Mouse (Mus musculus) B cell, adult 62 days (primary cell): ENCODE data around the gene Upk1a. TPM values are rescaled to one million over a fixed set of nuclear protein-coding genes. Genes with fewer than 3 reads are reported as not detected.

ENCODE experiments used
- total RNA-seq: library from RNA; stranded (reverse); gene quantifications from 4 replicates; pipeline ENCODE4 v1.2.4, GENCODE M21; 2023

The Upk1a gene
- total RNA-seq: 0.70 TPM in 1 of 4 replicates, not detected in the others

GRCm38 (mm10) chr7:30612654-30613402 is at the start of gene Upk1a:
Gene Upk1a (minus strand): TSS chr7:30612847.

GRCm38 (mm10) chr7:30649591-30650540 is 37.2 kb upstream of the Upk1a start, which contains the start of gene Rbm42:
Gene Rbm42 (minus strand): TSS chr7:30650317.

GRCm38 (mm10) chr7:30635752-30636151 is 23.1 kb upstream of the Upk1a start, which contains the start of gene Etv2:
Gene Etv2 (minus strand): TSS chr7:30635852.

GRCm38 (mm10) chr7:30625530-30626384 is 13.1 kb upstream of the Upk1a start, which contains the start of gene Cox6b1:
Gene Cox6b1 (minus strand): TSS chr7:30626151.

GRCm38 (mm10) chr7:30598786-30599185 is 13.9 kb downstream of the Upk1a start, which contains the start of gene Zbtb32:
Gene Zbtb32 (minus strand): TSS chr7:30598909.

GRCm38 (mm10) chr7:30588676-30589434 is 23.8 kb downstream of the Upk1a start, which contains the start of gene Kmt2b:
Gene Kmt2b (minus strand): TSS chr7:30588726.

GRCm38 (mm10) chr7:30564970-30565571 is 47.6 kb downstream of the Upk1a start, which contains the start of gene Igflr1:
Gene Igflr1 (plus strand): TSS chr7:30565427.

GRCm38 (mm10) chr7:30563117-30563905 is 49.3 kb downstream of the Upk1a start, which contains the start of the genes U2af1l4, Gm49396 and Psenen:
Gene U2af1l4 (plus strand): TSS chr7:30563301.
Gene Gm49396 (plus strand): TSS chr7:30563344.
Gene Psenen (minus strand): TSS chr7:30563627.

GRCm38 (mm10) chr7:30559443-30559954 is 53.1 kb downstream of the Upk1a start, which contains the start of gene Lin37:
Gene Lin37 (minus strand): TSS chr7:30559838.

Other genes starting within 250 kb of the Upk1a start
- gene Tyrobp, start 199.1 kb downstream of the Upk1a start, total RNA-seq: 63.3 to 80.1 TPM (median 74.7 TPM) in 4 replicates
- gene Hcst, start 193.0 kb downstream of the Upk1a start, total RNA-seq: 34.8 to 42.0 TPM (median 39.2 TPM) in 4 replicates
- 332 to 428 TPM (median 371 TPM) in 4 replicates for gene Nfkbid, start 191.1 kb downstream of the Upk1a start, total RNA-seq
- 0.22 TPM in 1 of 4 replicates, not detected in the others for gene Aplp1, start 167.3 kb downstream of the Upk1a start, total RNA-seq
- gene Kirrel2, start 155.2 kb downstream of the Upk1a start, total RNA-seq: not detected in 4 replicates
- not detected in 4 replicates for gene Nphs1, start 154.5 kb downstream of the Upk1a start, total RNA-seq
- gene Prodh2, start 119.2 kb downstream of the Upk1a start, total RNA-seq: not detected in 4 replicates
- gene Arhgap33, start 77.8 kb downstream of the Upk1a start, total RNA-seq: 14.2 to 18.7 TPM (median 16.3 TPM) in 4 replicates
- gene Hspb6, start 60.7 kb downstream of the Upk1a start, total RNA-seq: 2.2 to 3.1 TPM (median 2.7 TPM) in 4 replicates
- 10.2 to 18.1 TPM (median 13.6 TPM) in 4 replicates for gene Proser3, start 60.5 kb downstream of the Upk1a start, total RNA-seq
- gene Lin37, start 53.0 kb downstream of the Upk1a start, total RNA-seq: 38.9 to 50.0 TPM (median 41.5 TPM) in 4 replicates
- gene U2af1l4, start 49.5 kb downstream of the Upk1a start, total RNA-seq: 106 to 140 TPM (median 111 TPM) in 4 replicates
- gene Gm49396, start 49.5 kb downstream of the Upk1a start, total RNA-seq: 9.2 to 12.8 TPM (median 11.8 TPM) in 4 replicates
- gene Psenen, start 49.2 kb downstream of the Upk1a start, total RNA-seq: 135 to 152 TPM (median 138 TPM) in 4 replicates
- gene Igflr1, start 47.4 kb downstream of the Upk1a start, total RNA-seq: 5.6 to 11.7 TPM (median 8.2 TPM) in 4 replicates
- gene Kmt2b, start 24.1 kb downstream of the Upk1a start, total RNA-seq: 104 to 116 TPM (median 108 TPM) in 4 replicates
- gene Zbtb32, start 13.9 kb downstream of the Upk1a start, total RNA-seq: 0.82 to 1.9 TPM (median 1.6 TPM) in 4 replicates
- gene Cox6b1, start 13.3 kb upstream of the Upk1a start, total RNA-seq: 177 to 214 TPM (median 201 TPM) in 4 replicates
- gene Etv2, start 23.0 kb upstream of the Upk1a start, total RNA-seq: not detected in 4 replicates
- gene Rbm42, start 37.5 kb upstream of the Upk1a start, total RNA-seq: 87.7 to 100 TPM (median 92.3 TPM) in 4 replicates
- gene Haus5, start 52.1 kb upstream of the Upk1a start, total RNA-seq: 56.1 to 64.2 TPM (median 59.9 TPM) in 4 replicates
- not detected in 4 replicates for gene Pmis2, start 58.8 kb upstream of the Upk1a start, total RNA-seq
- gene 2200002J24Rik, start 86.1 kb upstream of the Upk1a start, total RNA-seq: not detected in 4 replicates
- 0.85 to 3.1 TPM in 2 of 4 replicates, not detected in the others for gene Atp4a, start 99.4 kb upstream of the Upk1a start, total RNA-seq
- gene Tmem147, start 116.7 kb upstream of the Upk1a start, total RNA-seq: 34.4 to 45.7 TPM (median 41.2 TPM) in 4 replicates
- not detected in 4 replicates for gene Gapdhs, start 130.8 kb upstream of the Upk1a start, total RNA-seq
- 2.3 to 5.4 TPM (median 3.3 TPM) in 4 replicates for gene Sbsn, start 138.6 kb upstream of the Upk1a start, total RNA-seq
- gene Dmkn, start 150.9 kb upstream of the Upk1a start, total RNA-seq: not detected in 4 replicates
- not detected in 4 replicates for gene Krtdap, start 175.0 kb upstream of the Upk1a start, total RNA-seq
- 13.9 to 20.5 TPM (median 17.6 TPM) in 4 replicates for gene Ffar2, start 210.9 kb upstream of the Upk1a start, total RNA-seq
- 1.0 to 2.0 TPM (median 1.4 TPM) in 4 replicates for gene Ffar3, start 243.3 kb upstream of the Upk1a start, total RNA-seq
- 25.4 to 28.3 TPM (median 27.3 TPM) in 4 replicates for gene Ffar1, start 248.7 kb upstream of the Upk1a start, total RNA-seq